Mouse (Mus musculus) heart, postnatal 25 days (tissue): Measurements from ENCODE around the gene Pxt1. TPM values are rescaled to one million over a fixed set of nuclear protein-coding genes. Genes with fewer than 3 reads are reported as not detected.
A peak's percentile ranks its signal among the peaks of the same experiment; 100 is the strongest.
"Not testable (repeated sequence)": the region's sequence is repeated elsewhere in the genome, so short reads cannot be mapped to it uniquely, and the experiment has no call there.

ENCODE experiments used
- DNase-seq: peaks from one replicate; pipeline ENCODE4 v3.0.0; 2022; ENCODE audit warnings: low spot score
- intact Hi-C: fragments of 180-260 bp; cut with DNase I; formaldehyde crosslinking; loops from one replicate; pipeline ENCODE4 v1.15.1; 2025
- total RNA-seq, 2 experiments: library from RNA; stranded (reverse); gene quantifications; 2 replicates each; pipeline ENCODE4 v1.2.3; 2021

Pxt1 gene
- under 1 TPM in 1 of 2 experiments, not detected in 1; 0.42 TPM for total RNA-seq

DNA sequence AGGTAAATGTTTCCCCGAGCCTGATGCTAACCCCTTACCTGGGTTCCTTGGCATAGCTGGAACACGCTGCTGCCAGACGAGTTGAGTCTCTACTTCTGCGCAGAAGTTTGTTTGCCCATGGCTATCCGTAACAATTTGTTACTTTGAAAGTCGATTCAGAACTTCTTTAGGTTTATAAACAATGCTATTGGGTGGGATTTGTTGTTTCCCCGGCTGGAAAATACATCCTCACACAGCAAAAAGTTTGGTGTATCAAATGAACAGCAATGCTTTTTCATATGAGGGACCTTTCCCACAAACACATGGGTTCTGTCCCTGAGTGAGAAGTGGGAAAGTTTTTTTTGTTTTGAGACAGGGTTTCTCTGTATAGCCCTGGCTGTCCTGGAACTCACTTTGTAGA, at the start of gene Pxt1:
Gene Pxt1, minus strand, starts transcription at position 101 of the 400 bp plus-strand sequence.
- DNase-seq, result no peak
- intact Hi-C loops, result no loop called here

DNA sequence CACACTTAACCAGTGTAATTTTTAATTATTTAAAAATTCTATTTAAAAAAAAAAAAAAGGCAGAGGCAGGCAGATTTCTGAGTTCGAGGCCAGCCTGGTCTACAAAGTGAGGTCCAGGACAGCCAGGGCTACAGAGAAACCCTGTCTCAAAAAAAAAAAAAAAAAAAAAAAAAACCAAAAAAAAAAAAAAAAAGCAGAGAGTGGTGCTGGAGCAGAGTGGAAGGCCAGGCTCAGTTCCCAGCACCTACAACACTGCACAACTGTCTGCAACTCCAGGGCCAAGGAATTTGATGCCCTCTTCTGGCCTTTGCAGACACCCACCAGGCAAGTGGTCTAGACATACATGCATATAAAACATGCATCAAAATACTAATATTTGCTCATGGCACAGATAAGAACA, 49.4 kb upstream of the Pxt1 start:
- intact Hi-C loops, DNase-seq: not testable (repeated sequence)

DNA sequence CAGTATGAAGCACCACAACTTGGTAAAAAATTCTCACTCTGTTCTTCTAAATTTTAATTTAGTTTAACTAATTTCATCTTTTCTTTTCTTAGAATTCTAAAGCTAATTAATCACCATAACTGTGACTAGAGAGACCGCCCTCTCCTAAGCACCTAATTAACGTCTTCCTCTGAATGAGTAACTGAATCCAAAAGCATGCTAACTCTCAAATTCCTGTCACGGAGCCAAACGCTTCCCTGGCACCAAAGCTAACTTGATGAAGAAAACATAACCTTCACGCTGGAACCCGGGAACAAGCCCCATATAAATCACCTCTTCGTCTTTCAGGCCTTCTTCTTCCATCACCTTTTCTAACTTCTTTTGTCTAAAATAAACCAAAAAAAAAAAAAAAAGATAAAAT, 48.5 kb upstream of the Pxt1 start:
- intact Hi-C loops, result no loop called here
- no peak for DNase-seq

GRCm38 (mm10) chr17:28991286-28991685, 47.6 kb upstream of the Pxt1 start:
- intact Hi-C loops, result no loop called here
- no peak for DNase-seq

DNA sequence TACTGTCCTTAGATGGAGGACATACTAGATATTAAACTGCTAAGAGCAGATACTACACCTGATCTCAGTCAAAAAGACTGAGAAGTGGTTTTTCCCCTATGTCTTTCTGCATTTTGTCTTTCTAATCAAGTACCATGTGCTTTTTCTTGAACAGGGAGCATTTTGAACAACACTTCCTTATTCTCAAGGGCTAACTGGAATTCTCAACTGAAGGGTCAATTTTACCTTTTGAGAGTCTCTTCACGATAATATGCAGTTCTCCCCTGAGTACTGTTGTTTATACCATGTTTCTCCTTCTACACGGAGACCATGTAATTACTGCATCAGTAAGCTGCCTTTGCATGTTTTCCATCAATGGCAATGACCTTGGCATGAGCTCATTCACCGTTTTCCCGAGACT, 46.4 kb upstream of the Pxt1 start:
- intact Hi-C loops, result no loop called here
- no peak for DNase-seq

DNA sequence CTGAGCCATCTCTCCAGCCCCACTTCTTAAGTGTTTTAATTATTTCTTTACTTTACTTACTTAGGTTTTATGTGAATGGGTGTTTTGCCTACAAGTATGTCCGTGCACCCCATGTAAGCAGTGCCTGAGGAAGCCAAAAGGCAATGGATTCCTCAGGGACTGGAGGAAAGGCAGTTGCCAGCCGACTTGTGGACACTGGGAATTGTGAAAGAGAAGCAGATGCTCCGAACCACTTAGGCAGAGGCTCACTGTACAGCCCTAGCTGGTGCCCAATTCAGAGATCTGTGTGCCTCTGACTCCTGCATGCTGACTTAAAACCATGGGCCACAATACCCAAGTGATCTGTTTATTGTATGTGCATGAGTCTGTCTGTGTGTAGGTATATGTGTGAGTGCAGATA, 45.4 kb upstream of the Pxt1 start:
- no peak for DNase-seq
- intact Hi-C loops, result loop anchor here (5.0 kb wide), 2 partner anchors 33 to 183 kb away; no protein-coding TSS in a partner anchor

- intact Hi-C loops, result loop anchor here (5.0 kb wide), 2 partner anchors 34 to 184 kb away; no protein-coding TSS in a partner anchor
Measured at GRCm38 (mm10) chr17:28988291-28988690, 44.7 kb upstream of the Pxt1 start.

GRCm38 (mm10) chr17:28987713-28988112, 44.1 kb upstream of the Pxt1 start:
- intact Hi-C loops, result loop anchor here (5.0 kb wide), 2 partner anchors 35 to 185 kb away; no protein-coding TSS in a partner anchor
- DNase-seq, result no peak

More at GRCm38 (mm10) chr17:28988291-28988690, 44.7 kb upstream of the Pxt1 start:
- no peak for DNase-seq

GRCm38 (mm10) chr17:28986833-28987232, 43.2 kb upstream of the Pxt1 start:
- intact Hi-C loops, result loop anchor here (5.0 kb wide), 2 partner anchors 35 to 185 kb away; no protein-coding TSS in a partner anchor
- DNase-seq, result no peak

DNA sequence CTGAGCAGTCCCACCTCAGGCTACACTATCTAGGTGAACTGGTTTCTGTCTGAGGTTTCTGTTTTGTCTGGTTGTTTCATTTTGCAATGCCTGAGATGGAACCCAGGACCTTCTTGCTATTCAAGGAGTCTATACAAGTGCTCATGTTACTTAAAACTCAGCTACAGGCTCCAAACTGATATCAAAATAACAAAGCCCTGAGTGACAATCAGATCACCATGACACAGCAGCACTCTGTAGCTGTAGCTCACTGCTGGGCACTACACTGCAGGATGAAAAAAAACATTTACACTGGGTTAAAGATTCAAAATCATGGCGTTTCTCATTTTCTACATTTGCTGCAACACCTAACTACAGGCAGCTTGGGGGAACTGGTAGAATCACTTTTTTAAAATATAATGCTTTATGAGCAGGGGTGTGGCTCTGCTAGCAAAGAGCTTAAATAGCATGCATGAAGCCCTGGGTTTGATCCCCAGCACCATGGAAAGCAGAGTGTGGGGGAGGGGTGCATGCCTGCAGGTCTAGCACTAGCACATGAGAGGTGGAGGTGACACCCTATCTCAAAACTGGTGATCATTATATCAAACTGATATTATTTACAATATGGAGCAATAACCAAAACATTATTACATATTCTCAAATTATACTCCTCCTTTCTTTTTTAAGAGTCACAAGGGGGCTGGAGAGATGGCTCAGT, 41.2 kb upstream of the Pxt1 start:
- intact Hi-C loops, result loop anchor here (5.0 kb wide), 2 partner anchors 37 to 187 kb away; no protein-coding TSS in a partner anchor
- DNase-seq, result no peak

- intact Hi-C loops, result no loop called here
- DNase-seq, result no peak
Measured at GRCm38 (mm10) chr17:28982591-28982990, 39.0 kb upstream of the Pxt1 start.

DNA sequence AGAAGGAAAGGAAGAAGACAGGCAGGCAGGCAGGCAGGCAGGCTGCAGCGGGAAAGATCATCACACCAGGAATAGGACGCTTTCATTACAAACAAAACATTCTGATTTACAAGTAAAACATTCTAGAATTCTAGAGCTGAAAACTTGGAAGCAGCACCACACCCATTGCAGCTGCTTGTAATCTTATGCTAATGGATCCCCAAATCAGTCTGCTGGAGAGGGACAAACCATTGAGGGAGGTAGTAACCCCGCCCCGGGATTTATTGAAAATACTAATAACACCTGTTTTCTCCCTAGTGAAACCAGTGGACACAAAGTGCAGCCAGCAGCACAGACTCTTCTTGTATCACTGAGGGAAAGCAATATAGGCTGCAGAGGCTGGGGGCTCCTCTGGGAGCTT, 37.4 kb upstream of the Pxt1 start:
- no peak for DNase-seq
- intact Hi-C loops, result no loop called here

- DNase-seq, result no peak
- intact Hi-C loops, result no loop called here
Measured at GRCm38 (mm10) chr17:28979091-28979490, 35.5 kb upstream of the Pxt1 start.

- intact Hi-C loops, result no loop called here
- DNase-seq, result no peak
Measured at GRCm38 (mm10) chr17:28970122-28970521, 26.5 kb upstream of the Pxt1 start.

DNA sequence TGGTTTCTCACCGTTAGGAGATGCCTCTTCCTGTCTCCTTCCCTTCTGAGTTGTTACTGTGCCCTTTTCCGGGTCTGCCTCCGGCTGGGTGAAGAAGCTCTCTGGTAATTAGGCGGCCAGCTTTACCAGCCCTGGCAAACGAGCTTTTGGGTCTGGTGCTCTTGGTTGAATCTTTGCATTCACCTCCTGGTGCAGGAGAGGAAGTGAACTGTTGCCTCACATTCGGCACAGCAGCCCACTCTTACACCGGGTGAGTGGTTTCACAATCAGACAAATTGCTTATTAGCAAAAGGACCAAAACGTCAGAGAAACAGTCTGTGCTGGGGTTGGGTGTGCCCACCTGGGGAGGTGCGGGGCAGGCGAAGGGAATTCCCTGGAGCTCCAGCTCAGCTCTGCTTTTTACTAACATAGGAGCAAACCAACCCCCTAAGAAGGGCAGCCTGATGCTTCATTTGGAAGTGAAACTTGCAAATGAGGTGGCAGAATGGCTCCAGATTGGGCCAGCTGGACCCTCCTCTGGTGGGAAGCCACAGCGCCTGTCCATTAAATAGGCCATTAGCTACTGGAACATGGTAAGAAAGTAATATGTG, 23.5 kb upstream of the Pxt1 start:
- intact Hi-C loops, result no loop called here
- no peak for DNase-seq

- intact Hi-C loops, result no loop called here
Measured at GRCm38 (mm10) chr17:28961596-28961995, 18.0 kb upstream of the Pxt1 start.

GRCm38 (mm10) chr17:28960597-28960996, 17.0 kb upstream of the Pxt1 start:
- DNase-seq, result no peak
- intact Hi-C loops, result no loop called here

More at GRCm38 (mm10) chr17:28961596-28961995, 18.0 kb upstream of the Pxt1 start:
- DNase-seq, result no peak

GRCm38 (mm10) chr17:28954416-28954815, 10.8 kb upstream of the Pxt1 start:
- intact Hi-C loops, result no loop called here
- DNase-seq, result no peak

DNA sequence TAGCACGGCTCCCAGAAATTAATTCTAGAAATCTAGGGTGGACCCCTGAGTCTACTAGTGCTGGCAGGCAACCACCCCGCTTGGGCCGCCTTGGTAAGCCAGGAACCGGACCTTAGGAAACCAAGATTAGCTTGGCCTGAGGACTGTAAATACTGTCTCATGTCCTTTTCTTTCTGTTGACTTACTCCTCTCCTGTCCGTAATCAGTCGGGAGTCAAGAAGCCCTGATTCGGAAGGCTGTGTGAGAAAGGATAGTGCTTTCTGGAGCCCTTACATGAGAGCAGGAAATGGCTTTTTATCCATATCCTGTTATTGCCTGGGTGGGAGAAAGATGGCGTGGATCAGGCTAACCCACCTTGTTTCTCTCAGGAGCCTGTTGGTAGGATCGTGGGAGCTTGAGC, 9.6 kb upstream of the Pxt1 start:
- no peak for DNase-seq
- intact Hi-C loops, result loop anchor here (2.0 kb wide), 1 partner anchor 22 kb away; no protein-coding TSS in a partner anchor

DNA sequence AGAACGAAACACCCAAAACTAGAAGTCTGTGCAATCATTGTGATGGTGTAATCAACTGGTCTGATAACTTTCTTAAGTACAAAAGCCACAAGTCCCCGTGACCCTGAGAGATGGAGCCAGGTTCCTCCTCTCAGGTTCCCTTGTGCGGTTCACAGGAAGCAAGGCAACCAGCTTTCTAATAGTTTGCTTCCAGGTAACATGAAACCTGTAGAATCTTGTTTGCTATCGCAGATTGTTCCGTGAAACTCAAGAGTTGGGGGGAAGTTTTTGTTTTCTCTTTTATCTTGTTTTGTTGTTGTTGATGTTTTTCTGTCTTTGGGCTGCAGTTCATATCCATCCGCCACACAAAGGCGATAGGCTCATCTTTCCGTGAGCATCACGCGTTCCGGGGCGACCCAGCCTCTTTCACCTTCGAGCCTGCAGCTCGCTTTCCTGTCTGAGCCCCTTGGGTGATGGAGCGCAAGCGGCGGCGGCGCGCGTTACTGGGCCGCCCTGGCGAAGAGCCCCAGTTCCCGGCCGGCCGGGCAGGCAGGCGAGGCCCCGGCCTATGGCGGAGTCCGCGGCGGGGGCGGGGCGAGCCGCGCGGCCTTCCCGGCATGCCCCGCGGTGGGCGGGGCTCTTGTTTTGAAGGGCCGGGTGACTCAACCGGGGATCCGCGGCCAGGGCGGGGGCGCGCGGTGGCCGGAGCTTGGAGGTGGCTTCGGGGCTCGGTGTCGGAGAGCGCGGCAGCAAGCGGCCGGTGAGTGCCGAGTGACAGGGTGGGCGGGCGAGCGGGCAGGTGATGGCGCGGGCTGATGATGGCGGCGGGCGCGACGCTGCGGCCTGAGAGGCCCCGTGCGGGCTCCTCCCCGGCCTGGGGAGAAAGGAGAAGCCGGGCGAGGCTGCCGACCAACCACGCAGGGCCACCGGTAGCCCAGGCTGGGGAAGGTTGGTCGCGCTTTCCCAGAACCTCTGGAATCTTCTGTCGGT, 8.5 kb upstream of the Pxt1 start, which contains the start of gene Kctd20:
Gene Kctd20, plus strand, starts transcription at position 120 of the 969 bp plus-strand sequence.
- intact Hi-C loops, result loop anchor here (2.0 kb wide), 1 partner anchor 21 kb away; no protein-coding TSS in a partner anchor
- DNase-seq, result peak; percentile 92
